Mouse (Mus musculus) regulatory T cell (primary cell): Measurements from ENCODE around the gene Adgrd1.

Experiments
- in situ Hi-C: fragments of 300-600 bp; cut with MboI, MseI; formaldehyde crosslinking; loops from one replicate; pipeline ENCODE4 v1.15.1; 2025; ENCODE audit warnings: high pct_unique_total_duplicates

The Adgrd1 gene

GRCm38 (mm10) chr5:129096511-129096910 lies at the start of gene Adgrd1:
Gene Adgrd1, plus strand, starts transcription at chr5:129096750.
- in situ Hi-C loops = no loop called here

GRCm38 (mm10) chr5:129049372-129049771 lies 47.2 kb upstream of the Adgrd1 start:
- in situ Hi-C loops = no loop called here

GRCm38 (mm10) chr5:129051910-129052309 lies 44.6 kb upstream of the Adgrd1 start:
- in situ Hi-C loops = no loop called here

GRCm38 (mm10) chr5:129052636-129053355 lies 43.8 kb upstream of the Adgrd1 start:
- in situ Hi-C loops = no loop called here

GRCm38 (mm10) chr5:129054675-129055284 lies 41.8 kb upstream of the Adgrd1 start:
- in situ Hi-C loops = no loop called here

- in situ Hi-C loops = no loop called here
Observed at GRCm38 (mm10) chr5:129059116-129059515, 37.4 kb upstream of the Adgrd1 start.

- in situ Hi-C loops = loop anchor here (5.0 to 10.0 kb wide), 2 partner anchors 101 to 533 kb away; no protein-coding TSS in a partner anchor
Observed at GRCm38 (mm10) chr5:129061579-129061978, 35.0 kb upstream of the Adgrd1 start.

GRCm38 (mm10) chr5:129063037-129063791 lies 33.3 kb upstream of the Adgrd1 start:
- in situ Hi-C loops = loop anchor here (5.0 to 10.0 kb wide), 2 partner anchors 99 to 532 kb away; no protein-coding TSS in a partner anchor

- in situ Hi-C loops = loop anchor here (5.0 to 10.0 kb wide), 2 partner anchors 99 to 531 kb away; no protein-coding TSS in a partner anchor
Observed at GRCm38 (mm10) chr5:129063792-129064087, 32.8 kb upstream of the Adgrd1 start.

- in situ Hi-C loops = loop anchor here (5.0 to 10.0 kb wide), 2 partner anchors 98 to 531 kb away; no protein-coding TSS in a partner anchor
Observed at GRCm38 (mm10) chr5:129064186-129064585, 32.4 kb upstream of the Adgrd1 start.

- in situ Hi-C loops = loop anchor here (10.0 kb wide), 1 partner anchor 530 kb away; no protein-coding TSS in a partner anchor
Observed at GRCm38 (mm10) chr5:129065301-129065700, 31.2 kb upstream of the Adgrd1 start.

GRCm38 (mm10) chr5:129065946-129066345 lies 30.6 kb upstream of the Adgrd1 start:
- in situ Hi-C loops = loop anchor here (10.0 kb wide), 1 partner anchor 529 kb away; no protein-coding TSS in a partner anchor

- in situ Hi-C loops = loop anchor here (10.0 kb wide), 1 partner anchor 528 kb away; no protein-coding TSS in a partner anchor
Observed at GRCm38 (mm10) chr5:129066541-129067230, 29.9 kb upstream of the Adgrd1 start.

- in situ Hi-C loops = loop anchor here (10.0 kb wide), 1 partner anchor 527 kb away; no protein-coding TSS in a partner anchor
Observed at GRCm38 (mm10) chr5:129067231-129067834, 29.2 kb upstream of the Adgrd1 start.

- in situ Hi-C loops = no loop called here
Observed at GRCm38 (mm10) chr5:129071761-129072280, 24.7 kb upstream of the Adgrd1 start.

- in situ Hi-C loops = no loop called here
Observed at GRCm38 (mm10) chr5:129073404-129073803, 23.1 kb upstream of the Adgrd1 start.

- in situ Hi-C loops = no loop called here
Observed at GRCm38 (mm10) chr5:129076098-129076497, 20.5 kb upstream of the Adgrd1 start.

GRCm38 (mm10) chr5:129077240-129077639 lies 19.3 kb upstream of the Adgrd1 start:
- in situ Hi-C loops = no loop called here

- in situ Hi-C loops = no loop called here
Observed at GRCm38 (mm10) chr5:129081521-129081920, 15.0 kb upstream of the Adgrd1 start.

GRCm38 (mm10) chr5:129085153-129085552 lies 11.4 kb upstream of the Adgrd1 start:
- in situ Hi-C loops = no loop called here
